Mouse (Mus musculus) kidney, embryonic 14.5 days (tissue): ENCODE results near the gene Arfgap1. TPM values are rescaled to one million over a fixed set of nuclear protein-coding genes. Genes with fewer than 3 reads are reported as not detected.

Experiments
- ATAC-seq: fragments of 200-750 bp; cut with Nextera tagmentation; 2 replicates; pipeline ENCODE4 v1.8.0; 2017; ENCODE audit warnings: moderate number of reproducible peaks, mild to moderate bottlenecking, moderate TSS enrichment, moderate library complexity; ENCODE audit not compliant: low FRiP score, low TSS enrichment
- H3K27ac ChIP-seq: fragments of 300-500 bp; sonication (generic); 2 replicates; pipeline ENCODE4 v1.5.1; 2014; ENCODE audit warnings: low read depth, mild to moderate bottlenecking, low read length, moderate library complexity, mixed read lengths
- H3K27me3 ChIP-seq: fragments of 300-500 bp; sonication (generic); 2 replicates; pipeline ENCODE4 v1.6.1; 2014; ENCODE audit warnings: mild to moderate bottlenecking, low read length; ENCODE audit not compliant: control insufficient read depth, insufficient read depth
- H3K36me3 ChIP-seq: fragments of 300-500 bp; sonication (generic); 2 replicates; pipeline ENCODE4 v1.6.1; 2014; ENCODE audit warnings: low read length, mixed read lengths; ENCODE audit not compliant: control insufficient read depth, insufficient read depth
- H3K4me1 ChIP-seq: fragments of 300-500 bp; sonication (generic); 2 replicates; pipeline ENCODE4 v1.6.1; 2014; ENCODE audit warnings: low read length, mixed read lengths; ENCODE audit not compliant: control insufficient read depth, insufficient read depth
- H3K4me2 ChIP-seq: fragments of 300-500 bp; sonication (generic); replicated peaks from 2 replicates; pipeline ENCODE4 v1.6.1; 2014; ENCODE audit warnings: low read depth, mild to moderate bottlenecking, low read length
- H3K4me3 ChIP-seq: fragments of 300-500 bp; sonication (generic); 2 replicates; pipeline ENCODE4 v1.5.1; 2014; ENCODE audit warnings: mild to moderate bottlenecking, low read length
- H3K9ac ChIP-seq: fragments of 300-500 bp; sonication (generic); 2 replicates; pipeline ENCODE4 v1.6.1; 2014; ENCODE audit warnings: low read depth, mild to moderate bottlenecking, low read length, moderate library complexity
- H3K9me3 ChIP-seq: fragments of 300-500 bp; sonication (generic); 2 replicates; pipeline ENCODE4 v1.6.1; 2016; ENCODE audit warnings: low read length; ENCODE audit not compliant: control insufficient read depth
- WGBS: fragments of 180-500 bp; shearing (Covaris S2); extraction: QIAGEN DNeasy Blood & Tissue Kit; methylation state at CpG from one replicate; pipeline ENCODE4 v1.1.7; 2014; 5-methylcytosine and 5-hydroxymethylcytosine counted together
- polyA plus RNA-seq: library from polyadenylated mRNA; unstranded; fragments of >200 nt; fragmentation: Nextera tagmentation; extraction: Ambion mirVana; gene quantifications from 2 replicates; pipeline ENCODE4 v1.2.1, GENCODE M21; 2014

Gene Arfgap1
- polyA plus RNA-seq, 1 experiment from 2014 or later, result 71.3 TPM

DNA sequence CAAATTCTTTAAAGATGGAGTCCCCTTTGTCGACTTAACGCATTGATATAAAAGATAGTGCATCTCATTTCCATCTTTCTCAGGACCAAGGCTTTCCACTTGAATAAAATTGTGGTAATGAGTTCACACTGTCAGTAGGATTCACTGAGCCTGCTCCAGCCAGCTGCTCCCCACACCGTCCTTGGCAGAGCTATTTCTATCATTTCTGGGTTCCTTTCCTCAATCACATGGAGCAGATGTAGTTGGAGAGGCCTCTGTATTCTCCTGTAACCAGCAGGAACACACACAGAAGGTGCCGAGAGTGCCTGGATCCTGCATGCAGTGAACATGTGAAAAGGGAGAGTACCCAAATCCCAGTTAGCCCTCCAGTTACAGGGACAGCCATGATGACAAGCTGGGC, 23.3 kb downstream of the Arfgap1 start:
- no peak overlapping the region for H3K9ac ChIP-seq
- no peak overlapping the region for H3K4me2 ChIP-seq
- no peak overlapping the region for H3K4me3 ChIP-seq
- no peak for ATAC-seq
- 73% methylated on average over 4 of the region's 4 CpGs for WGBS
- no peaks in the 10 kb centered on the region for H3K9me3 ChIP-seq
- no peak overlapping the region for H3K27ac ChIP-seq
- H3K4me1 ChIP-seq, result no peaks in the 10 kb centered on the region
- no peaks in the 10 kb centered on the region for H3K36me3 ChIP-seq
- no peaks in the 10 kb centered on the region for H3K27me3 ChIP-seq

DNA sequence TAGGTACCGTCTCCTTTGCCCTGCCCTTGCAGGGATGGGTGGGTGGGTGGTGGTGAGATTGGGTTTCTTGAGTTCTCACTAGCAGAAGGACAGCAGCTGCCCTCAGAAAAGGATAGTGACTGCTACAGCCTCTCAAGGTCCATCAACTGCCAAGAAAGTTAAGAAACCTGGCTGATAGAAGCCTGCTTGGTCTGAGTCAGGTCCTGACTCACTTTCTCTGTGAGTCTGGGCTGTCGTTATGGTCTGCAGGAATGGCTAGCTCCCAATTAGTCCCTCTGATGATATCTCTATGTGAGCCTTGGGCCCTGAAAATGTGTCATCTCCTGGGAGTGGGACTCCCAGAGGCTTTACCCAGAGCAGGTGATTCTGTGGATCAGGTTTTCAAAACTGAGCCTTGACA, 27.3 kb downstream of the Arfgap1 start:
- ATAC-seq, result no peak
- WGBS, result 63% methylated on average over 2 of the region's 2 CpGs
- Histone ChIP-seq H3K4me2 (no peak overlapping the region), H3K27me3 (no peaks in the 10 kb centered on the region), H3K27ac (no peak overlapping the region), H3K4me1 (no peaks in the 10 kb centered on the region), H3K4me3 (no peak overlapping the region), H3K9ac (no peak overlapping the region), H3K36me3 (no peaks in the 10 kb centered on the region), H3K9me3 (no peaks in the 10 kb centered on the region)

DNA sequence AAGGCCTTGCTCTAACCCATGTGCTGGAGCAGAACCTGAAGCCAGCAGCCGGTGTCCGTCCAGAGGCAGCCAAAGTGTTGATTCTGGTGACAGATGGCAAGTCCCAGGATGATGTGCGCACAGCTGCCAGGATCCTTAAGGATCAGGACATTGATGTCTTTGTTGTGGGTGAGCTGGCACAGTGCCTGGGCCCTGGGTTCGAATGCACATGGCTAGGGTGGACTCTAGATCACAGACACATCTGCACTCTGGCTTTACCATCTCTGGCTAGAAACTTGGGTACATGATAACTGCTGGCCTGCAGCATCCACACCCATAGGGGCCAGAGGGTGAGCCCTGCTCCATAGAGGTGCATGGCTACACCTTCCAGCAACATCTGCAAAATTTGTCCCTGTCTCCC, 28.4 kb downstream of the Arfgap1 start:
- H3K4me1 ChIP-seq, result no peaks in the 10 kb centered on the region
- 0 out of 2 replicates have a peak, but pooled peaks have one; percentile 28 for ATAC-seq
- H3K36me3 ChIP-seq, result no peaks in the 10 kb centered on the region
- H3K27me3 ChIP-seq, result no peaks in the 10 kb centered on the region
- no peak overlapping the region for H3K27ac ChIP-seq
- no peaks in the 10 kb centered on the region for H3K9me3 ChIP-seq
- H3K4me2 ChIP-seq, result no peak overlapping the region
- 88% methylated on average over 4 of the region's 4 CpGs for WGBS
- H3K9ac ChIP-seq, result no peak overlapping the region
- no peak overlapping the region for H3K4me3 ChIP-seq

DNA sequence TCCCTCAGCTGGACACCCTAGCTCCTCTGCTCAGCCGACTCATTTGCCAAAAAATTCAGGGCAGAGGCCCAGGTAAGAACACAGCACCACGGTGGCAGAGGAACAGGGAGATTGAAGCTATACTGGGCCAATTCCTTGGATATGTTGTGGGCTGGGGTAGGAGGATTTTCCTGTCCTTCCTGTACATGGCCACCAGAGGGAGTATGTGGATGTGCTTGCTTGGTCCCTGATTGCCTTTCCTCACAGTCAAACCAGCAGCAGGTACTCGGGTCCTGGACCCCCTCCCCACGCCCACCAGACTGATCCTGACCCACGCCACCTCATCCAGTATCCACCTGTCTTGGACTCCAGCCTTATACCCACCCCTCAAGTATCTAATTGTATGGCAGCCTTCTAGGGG, 29.4 kb downstream of the Arfgap1 start:
- H3K27ac ChIP-seq, result no peak overlapping the region
- no peaks in the 10 kb centered on the region for H3K4me1 ChIP-seq
- no peak overlapping the region for H3K4me2 ChIP-seq
- no peaks in the 10 kb centered on the region for H3K27me3 ChIP-seq
- H3K9ac ChIP-seq, result no peak overlapping the region
- no peaks in the 10 kb centered on the region for H3K36me3 ChIP-seq
- 18% methylated on average over 5 of the region's 5 CpGs for WGBS
- no peak overlapping the region for H3K4me3 ChIP-seq
- no peaks in the 10 kb centered on the region for H3K9me3 ChIP-seq
- peak; percentile 64; the same call in 1 of the 2 replicates for ATAC-seq

DNA sequence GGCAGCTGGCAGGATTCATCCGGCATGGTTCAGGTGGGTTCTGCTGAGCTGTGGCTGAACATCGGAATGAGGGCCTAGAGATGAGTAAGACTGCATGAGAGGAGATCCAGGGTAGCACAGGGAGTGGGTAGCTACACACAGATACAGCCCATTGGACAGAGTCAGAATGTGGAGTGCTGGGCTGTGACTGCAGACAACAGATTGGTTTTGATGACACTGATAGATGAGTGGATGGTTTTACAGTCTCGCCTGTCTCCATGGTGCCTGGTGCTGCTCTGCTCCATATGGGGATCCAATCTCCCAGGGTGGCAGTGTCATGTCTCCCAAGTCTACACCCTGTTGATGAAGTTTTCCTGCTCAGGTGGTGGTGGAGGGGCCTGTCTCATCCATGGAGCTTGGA, 29.9 kb downstream of the Arfgap1 start:
- 77% methylated on average over 3 of the region's 3 CpGs for WGBS
- no peak for ATAC-seq
- no peak overlapping the region for H3K9ac ChIP-seq
- H3K27me3 ChIP-seq, result no peaks in the 10 kb centered on the region
- no peaks in the 10 kb centered on the region for H3K9me3 ChIP-seq
- no peaks in the 10 kb centered on the region for H3K4me1 ChIP-seq
- H3K4me2 ChIP-seq, result no peak overlapping the region
- no peak overlapping the region for H3K27ac ChIP-seq
- H3K36me3 ChIP-seq, result no peaks in the 10 kb centered on the region
- no peak overlapping the region for H3K4me3 ChIP-seq

DNA sequence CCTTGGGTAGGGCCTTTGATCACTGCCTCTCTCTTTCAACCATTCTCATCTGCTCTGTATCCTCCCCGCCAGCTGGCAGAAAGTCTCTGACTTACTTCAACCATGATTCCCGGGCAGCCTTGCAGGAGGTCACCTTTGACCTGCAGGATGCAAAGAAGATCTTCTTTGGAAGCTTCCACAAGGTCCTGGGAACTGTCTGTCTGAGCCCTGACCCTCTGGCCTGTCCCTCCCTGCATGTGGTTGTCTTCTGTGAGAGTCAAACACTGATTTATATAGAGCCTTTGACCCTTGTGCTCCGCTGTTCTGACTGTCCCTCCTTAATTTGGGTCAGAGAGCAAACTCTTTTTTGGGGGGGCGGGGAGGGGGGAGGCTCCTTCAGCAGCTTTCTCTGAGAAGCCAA, 40.0 kb downstream of the Arfgap1 start:
- no peaks in the 10 kb centered on the region for H3K9me3 ChIP-seq
- H3K4me3 ChIP-seq, result no peak overlapping the region
- peak; percentile 61; the same call in 1 of the 2 replicates for ATAC-seq
- H3K4me2 ChIP-seq, result no peak overlapping the region
- H3K27ac ChIP-seq, result no peak overlapping the region
- 23% methylated on average over 4 of the region's 4 CpGs for WGBS
- 0 out of 2 replicates have a peak, but pooled peaks cover 4% of the 10 kb centered on the region for H3K4me1 ChIP-seq
- no peaks in the 10 kb centered on the region for H3K36me3 ChIP-seq
- no peaks in the 10 kb centered on the region for H3K27me3 ChIP-seq
- no peak overlapping the region for H3K9ac ChIP-seq

DNA sequence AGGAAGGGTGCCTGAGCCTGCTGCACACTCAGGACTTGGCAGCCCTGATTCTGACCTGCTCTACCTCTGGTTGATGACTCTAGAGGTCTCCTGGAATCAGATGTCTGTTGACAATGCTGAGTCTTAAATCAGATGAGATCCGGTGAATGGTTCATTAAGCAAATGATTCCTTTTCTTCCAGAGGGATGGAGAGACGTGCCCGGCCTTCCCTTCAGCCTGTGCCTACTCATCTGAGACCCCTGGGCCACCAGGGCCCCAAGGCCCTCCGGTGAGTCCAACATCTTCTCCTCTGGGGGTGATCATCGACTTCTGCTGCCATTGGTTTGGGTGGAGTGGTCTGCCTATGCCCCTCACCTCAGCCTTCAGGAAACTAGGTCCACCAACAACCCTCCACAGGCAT, 41.3 kb downstream of the Arfgap1 start:
- Histone ChIP-seq H3K4me1 (0 out of 2 replicates have a peak, but pooled peaks cover 4% of the 10 kb centered on the region), H3K9me3 (no peaks in the 10 kb centered on the region), H3K27ac (no peak overlapping the region), H3K27me3 (no peaks in the 10 kb centered on the region), H3K9ac (no peak overlapping the region), H3K4me3 (no peak overlapping the region), H3K4me2 (no peak overlapping the region), H3K36me3 (no peaks in the 10 kb centered on the region)
- 30% methylated on average over 5 of the region's 5 CpGs for WGBS
- ATAC-seq, result peak; percentile 61; the same call in 1 of the 2 replicates

DNA sequence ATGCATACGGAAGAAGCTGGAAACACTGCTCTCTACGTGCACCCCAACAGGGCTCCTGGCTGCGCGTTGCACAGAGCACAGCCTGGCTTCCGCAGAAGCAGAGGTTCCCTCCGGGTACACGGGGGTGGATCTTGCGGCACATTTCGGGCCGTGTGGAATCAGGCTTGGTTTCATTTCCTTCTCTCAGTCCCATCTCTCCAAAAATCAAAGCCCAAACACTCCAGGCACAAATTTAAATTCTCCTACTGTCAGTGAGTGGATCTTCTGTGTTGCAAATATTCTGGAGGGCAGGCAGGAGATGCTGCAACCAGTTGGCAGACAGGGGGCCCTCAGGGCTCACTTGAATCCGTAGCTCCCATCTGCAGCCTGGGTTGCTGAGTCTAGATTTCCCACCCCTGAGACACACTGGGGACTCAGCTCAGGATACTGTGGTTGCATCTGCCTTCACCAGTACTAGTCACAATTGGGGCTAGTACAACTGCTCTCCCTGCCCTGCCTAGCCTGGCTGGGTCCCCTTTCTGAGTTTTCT, 64.4 kb downstream of the Arfgap1 start:
- Histone ChIP-seq H3K36me3 (no peaks in the 10 kb centered on the region), H3K4me3 (no peak overlapping the region), H3K27ac (no peak overlapping the region), H3K9ac (no peak overlapping the region), H3K9me3 (no peaks in the 10 kb centered on the region), H3K27me3 (no peaks in the 10 kb centered on the region), H3K4me1 (no peaks in the 10 kb centered on the region), H3K4me2 (no peak overlapping the region)
- no peak for ATAC-seq
- WGBS, result 84% methylated on average over 11 of the region's 11 CpGs
